Mouse (Mus musculus): ENCODE measurements around the gene Igf2r.

GRCm38 (mm10) chr17:12733128-12733527 is 36.3 kb downstream of the Igf2r start:
- TF ChIP-seq CTCF (conservative IDR thresholded peaks at IDR 0.05 in 1 of 2, IDR thresholded peaks at IDR 0.05 in 1 of 2; ENCODE audit: low read depth in 2 of 2, low read length in 2 of 2) (no peak), TCF12 (IDR thresholded peaks at IDR 0.05; ENCODE audit: low read depth, low read length) (no peak), KAT2A (IDR thresholded peaks at IDR 0.05; ENCODE audit: insufficient replicate concordance, low read length) (no peak), BHLHE40 (IDR thresholded peaks at IDR 0.05; ENCODE audit: low read depth, low read length) (no peak), EP300 (IDR thresholded peaks at IDR 0.05; ENCODE audit: low read length) (no peak), MEF2A (IDR thresholded peaks at IDR 0.05; ENCODE audit: borderline replicate concordance, low read depth, low read length) (no peak), MAFK (IDR thresholded peaks at IDR 0.05; ENCODE audit: insufficient replicate concordance, low read length) (no peak), USF1 (IDR thresholded peaks at IDR 0.05; ENCODE audit: low read depth, low read length) (no peak), SIN3A (IDR thresholded peaks at IDR 0.05; ENCODE audit: low read length) (no peak), POLR2A (IDR thresholded peaks at IDR 0.05; ENCODE audit: low read depth, low read length) (no peak), MXI1 (IDR thresholded peaks at IDR 0.05; ENCODE audit: low read depth, low read length) (no peak), HCFC1 (IDR thresholded peaks at IDR 0.05; ENCODE audit: low read depth, low read length) (no peak), TBP (conservative IDR thresholded peaks at IDR 0.05; ENCODE audit: low read depth, low read length) (no peak), ZNF384 (IDR thresholded peaks at IDR 0.05; ENCODE audit: low read depth, low read length) (no peak)
